Mouse (Mus musculus): ENCODE measurements at regions not wholly inside any gene's neighbourhood (a gene's known extent, or its start where the extent isn't known, plus 50 kb on each side); places are given as distances from the start of the nearest gene placed in this dataset.

DNA sequence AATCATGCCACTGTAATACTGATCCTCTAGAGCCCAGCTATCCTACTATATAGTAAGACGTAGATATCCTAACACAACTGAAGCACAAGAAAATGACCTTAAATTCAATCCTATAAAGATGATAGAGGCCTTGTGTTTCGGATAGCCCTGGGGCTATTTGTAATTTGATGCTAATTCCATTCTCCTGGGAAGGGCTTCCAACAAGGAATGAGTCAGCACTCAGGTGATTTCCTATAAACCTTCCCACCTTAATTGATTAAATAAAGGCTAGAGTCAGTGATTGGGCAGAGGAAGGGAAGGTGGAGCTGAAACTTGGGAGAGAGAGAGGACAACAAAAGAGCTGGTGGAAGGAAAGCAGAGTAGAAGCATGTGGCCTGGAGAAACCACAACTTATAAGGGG is 86.0 kb downstream of the Ccng2 start:
- no peak for TF ChIP-seq CTCF (IDR thresholded peaks at IDR 0.05; ENCODE audit: control insufficient read depth, insufficient read depth, insufficient read length)
- TF ChIP-seq MAX (IDR thresholded peaks at IDR 0.05): no peak
- no peak for TF ChIP-seq MYOG (IDR thresholded peaks at IDR 0.05; ENCODE audit: control insufficient read depth, extremely low read depth, insufficient read length)

All from C2C12 (cell line).